Mouse (Mus musculus) CH12.LX (cell line): ENCODE results near the gene Cyp4b1. TPM values are rescaled to one million over a fixed set of nuclear protein-coding genes. Genes with fewer than 3 reads are reported as not detected.
"Not testable (repeated sequence)": the region's sequence is repeated elsewhere in the genome, so short reads cannot be mapped to it uniquely, and the experiment has no call there.

Source experiments
- DNase-seq: peaks from one replicate; pipeline ENCODE4 v3.0.0-alpha.2; 2013; ENCODE audit errors: extremely low read depth
- H3K27ac ChIP-seq: 2 replicates; pipeline ENCODE4 v1.5.1; 2012; ENCODE audit warnings: low read depth, mild to moderate bottlenecking, control low read depth, moderate library complexity; ENCODE audit not compliant: insufficient read depth
- H3K27me3 ChIP-seq: replicated peaks from 2 replicates; pipeline ENCODE3; 2012; ENCODE audit warnings: inconsistent platforms
- H3K36me3 ChIP-seq, 2 experiments: replicated peaks in 1 of 2; 2 replicates each; pipeline versions ENCODE3 to v1.6.1; 2012; ENCODE audit warnings: inconsistent platforms in 1 of 2, low read length in 1 of 2, mild to moderate bottlenecking in 1 of 2, mixed read lengths in 1 of 2, moderate library complexity in 1 of 2; ENCODE audit not compliant: control insufficient read depth in 1 of 2, insufficient read depth in 1 of 2
- H3K4me1 ChIP-seq, 2 experiments: 2 replicates each; pipeline ENCODE4 v1.6.1; 2012; ENCODE audit warnings: inconsistent platforms in 1 of 2, moderate library complexity in 1 of 2; ENCODE audit not compliant: insufficient read depth in 2 of 2, control insufficient read depth in 1 of 2
- H3K4me2 ChIP-seq: 2 replicates; pipeline ENCODE4 v1.6.1; 2012; ENCODE audit warnings: low read depth, mild to moderate bottlenecking, control low read depth; ENCODE audit not compliant: poor library complexity, insufficient read depth, severe bottlenecking
- H3K4me3 ChIP-seq, 3 experiments: fragments of 150-350 bp in 1 of 3; sonication (generic) in 1 of 3; replicated peaks in 1 of 3; 2 replicates each; pipeline versions ENCODE3 to v1.5.1; 2011 to 2012; ENCODE audit warnings: low read depth in 2 of 3, low read length in 2 of 3, mild to moderate bottlenecking in 2 of 3, moderate library complexity in 2 of 3, control low read depth in 1 of 3, improper control_type of control experiment in 1 of 3, inconsistent platforms in 1 of 3, mixed read lengths in 1 of 3; ENCODE audit not compliant: poor library complexity in 1 of 3
- H3K79me2 ChIP-seq: replicated peaks from 2 replicates; pipeline ENCODE4 v1.6.1; 2012; ENCODE audit warnings: mild to moderate bottlenecking, moderate library complexity; ENCODE audit not compliant: control insufficient read depth, poor library complexity, insufficient read depth, severe bottlenecking; ENCODE audit errors: extremely low read depth
- H3K9ac ChIP-seq: 2 replicates; pipeline ENCODE4 v1.6.1; 2012; ENCODE audit warnings: low read depth, mild to moderate bottlenecking, control low read depth, moderate library complexity; ENCODE audit not compliant: insufficient read depth
- H3K9me3 ChIP-seq: replicated peaks from 2 replicates; pipeline ENCODE3; 2012; ENCODE audit warnings: low read length, inconsistent platforms, mixed read lengths
- CTCF ChIP-seq, 2 experiments: IDR thresholded peaks in 1 of 2; conservative IDR thresholded peaks in 1 of 2; 2 replicates each; pipeline ENCODE4 v1.5.1; 2011 to 2012; ENCODE audit warnings: low read depth in 2 of 2, low read length in 2 of 2, improper control_type of control experiment in 1 of 2, inconsistent platforms in 1 of 2, mild to moderate bottlenecking in 1 of 2, moderate library complexity in 1 of 2
- E2F4 ChIP-seq: IDR thresholded peaks from 2 replicates; pipeline ENCODE4 v1.6.1; 2011; ENCODE audit warnings: low read depth, low read length, improper control_type of control experiment; ENCODE audit not compliant: insufficient replicate concordance
- JUN ChIP-seq: IDR thresholded peaks from 2 replicates; pipeline ENCODE4 v1.6.1; 2011; ENCODE audit warnings: low read depth, mild to moderate bottlenecking, low read length, improper control_type of control experiment, moderate library complexity; ENCODE audit not compliant: insufficient read depth
- JUND ChIP-seq: conservative IDR thresholded peaks from 2 replicates; pipeline ENCODE4 v1.6.1; 2011; ENCODE audit warnings: low read depth, low read length, improper control_type of control experiment
- MAFK ChIP-seq: IDR thresholded peaks from 2 replicates; pipeline ENCODE4 v1.6.1; 2011; ENCODE audit warnings: low read length, improper control_type of control experiment; ENCODE audit not compliant: insufficient replicate concordance
- NRF1 ChIP-seq: IDR thresholded peaks from 2 replicates; pipeline ENCODE4 v1.6.1; 2014; ENCODE audit warnings: low read depth, mild to moderate bottlenecking, inconsistent platforms, low read length, improper control_type of control experiment, moderate library complexity
- SIN3A ChIP-seq: IDR thresholded peaks from 2 replicates; pipeline ENCODE4 v1.6.1; 2012; ENCODE audit warnings: low read length, improper control_type of control experiment, inconsistent platforms
- SMC3 ChIP-seq: IDR thresholded peaks from 2 replicates; pipeline ENCODE4 v1.6.1; 2011; ENCODE audit warnings: low read depth, low read length, improper control_type of control experiment
- USF1 ChIP-seq: IDR thresholded peaks from 2 replicates; pipeline ENCODE4 v1.6.1; 2014; ENCODE audit warnings: low read depth, mild to moderate bottlenecking, inconsistent platforms, low read length, improper control_type of control experiment
- ZNF384 ChIP-seq: IDR thresholded peaks from 2 replicates; pipeline ENCODE4 v1.6.1; 2012; ENCODE audit warnings: low read depth, low read length, improper control_type of control experiment, inconsistent platforms
- dilution Hi-C: fragments of 300-500 bp; cut with MboI; formaldehyde crosslinking; loops from 2 replicates; pipeline ENCODE4 v1.14.3; 2020; ENCODE audit warnings: low sequenced_read_pairs; ENCODE audit not compliant: extremely low pct_unique_long_range_greater_than_20kb, extremely low pct_ligation_motif_present
- in situ Hi-C: fragments of 300-500 bp; cut with MboI; formaldehyde crosslinking; loops from 3 replicates; pipeline ENCODE4 v1.14.3; 2019; ENCODE audit warnings: low sequenced_read_pairs, low pct_ligation_motif_present, low pct_unique_long_range_greater_than_20kb, mixed read lengths
- polyA plus RNA-seq: library from polyadenylated mRNA; unstranded; fragments of >175 nt; gene quantifications from 2 replicates; pipeline ENCODE4 v1.2.1, GENCODE M21; 2012; ENCODE audit warnings: low read depth; ENCODE audit not compliant: insufficient read length
- total RNA-seq, 2 experiments: library from RNA; depleted of rRNA; stranded (reverse); fragments of 300-350 nt in 1 of 2; fragments of >200 nt in 1 of 2; gene quantifications; 2 replicates each; pipeline ENCODE4 v1.2.3; 2012 to 2014

Gene Cyp4b1
- total and polyA plus RNA-seq, 3 experiments: not detected

DNA sequence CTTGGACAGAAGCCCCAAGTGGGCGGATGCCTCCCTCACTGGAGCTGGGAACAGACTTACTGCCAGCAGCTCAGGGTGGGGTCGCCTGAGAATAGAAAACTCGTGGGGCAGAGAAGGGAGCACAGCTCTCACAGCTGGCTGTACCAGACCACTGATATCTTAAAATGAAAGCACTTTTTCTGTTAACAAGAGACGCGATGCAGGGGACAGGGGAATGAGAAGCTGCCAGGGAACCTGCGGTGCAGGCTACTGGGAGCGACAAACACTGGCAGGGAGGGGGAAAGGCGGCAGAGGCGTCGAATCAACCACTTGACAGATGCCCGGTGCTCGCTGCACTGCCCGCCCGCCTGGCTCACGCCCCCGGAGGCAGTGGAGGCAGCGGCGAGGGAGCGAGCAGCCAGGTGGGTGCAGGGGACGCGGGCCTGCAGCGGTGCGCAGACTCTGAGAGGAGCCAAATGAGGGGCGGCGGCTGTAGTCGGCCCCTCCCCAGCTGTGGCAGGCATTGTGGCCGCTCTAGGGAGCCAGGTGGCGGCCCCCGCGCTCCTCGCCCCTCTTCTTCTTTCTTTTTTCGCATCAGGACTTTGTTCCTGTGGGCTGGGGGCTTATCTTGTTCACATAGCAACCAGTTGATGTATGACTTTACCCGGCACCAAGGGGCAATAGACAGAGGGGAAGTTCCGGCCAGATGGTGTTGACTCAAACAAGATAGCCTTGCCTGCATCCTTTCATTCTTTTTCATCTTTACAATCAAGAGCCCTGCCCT, 9.8 kb upstream of the Cyp4b1 start:
- Histone ChIP-seq H3K27me3 (peaks cover 38% of the 10 kb centered on the region), H3K4me1 (peaks cover 0 to 5% of the 10 kb centered on the region in 2 experiments; a peak in 1 of 4 replicates), H3K36me3 (no peaks in the 10 kb centered on the region), H3K79me2 (no peaks in the 10 kb centered on the region), H3K4me3 (peak overlapping the region in 1 of 3 experiments; percentile 54), H3K9me3 (no peaks in the 10 kb centered on the region), H3K4me2 (peak overlapping the region; percentile 76), H3K27ac (no peak overlapping the region), H3K9ac (no peak overlapping the region)
- DNase-seq: no peak
- in situ Hi-C loops: no loop called here
- dilution Hi-C loops: no loop called here
- TF ChIP-seq JUN (no peak), NRF1 (peak; percentile 40; the same call in 1 of the 2 replicates)

- H3K27ac ChIP-seq: not testable (repeated sequence)
Measured at GRCm38 (mm10) chr4:115656535-115656922, 9.0 kb upstream of the Cyp4b1 start.

DNA sequence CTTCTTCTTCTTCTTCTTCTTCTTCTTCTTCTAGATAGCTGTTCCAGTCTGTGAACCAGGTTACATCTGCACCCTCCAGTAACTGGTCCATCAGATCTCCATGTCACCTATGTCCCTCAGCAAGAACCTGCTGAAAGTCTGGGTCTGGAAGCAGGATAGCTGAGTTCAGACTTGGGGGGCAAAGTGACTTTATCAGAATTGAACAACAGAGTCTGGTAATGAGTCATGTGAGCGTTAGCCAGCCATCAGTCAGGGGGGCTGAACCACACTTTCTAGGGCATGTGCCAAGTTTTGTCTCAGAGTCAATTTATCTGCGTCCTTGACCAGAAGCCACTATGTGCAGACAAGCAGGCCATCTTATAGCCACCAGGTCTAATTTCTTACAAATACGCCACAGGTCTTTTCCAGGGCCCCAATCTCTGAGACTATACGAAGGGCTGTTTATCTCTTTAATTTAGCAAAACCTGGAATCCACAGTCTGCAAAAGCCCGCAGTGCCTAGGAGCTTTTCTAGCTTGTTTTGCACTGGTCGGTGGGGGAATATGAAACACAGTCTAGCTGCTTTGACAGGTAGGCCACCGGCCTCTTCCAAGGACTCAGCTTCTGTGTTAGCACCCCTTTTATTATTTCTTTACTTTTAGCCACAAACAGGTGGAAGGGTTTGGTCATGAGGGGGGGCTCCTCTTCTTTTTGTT, 8.5 kb upstream of the Cyp4b1 start:
- H3K9me3 ChIP-seq, DNase-seq, H3K79me2 ChIP-seq, H3K4me1 ChIP-seq, H3K27ac ChIP-seq, in situ Hi-C loops, H3K4me3 ChIP-seq, dilution Hi-C loops, H3K4me2 ChIP-seq, H3K9ac ChIP-seq, H3K36me3 ChIP-seq: not testable (repeated sequence)
- H3K27me3 ChIP-seq: peaks cover 37% of the 10 kb centered on the region

More at GRCm38 (mm10) chr4:115656535-115656922, 9.0 kb upstream of the Cyp4b1 start:
- H3K36me3 ChIP-seq, H3K4me1 ChIP-seq, H3K79me2 ChIP-seq, H3K4me2 ChIP-seq, H3K9me3 ChIP-seq, dilution Hi-C loops, H3K4me3 ChIP-seq, in situ Hi-C loops, H3K9ac ChIP-seq, DNase-seq: not testable (repeated sequence)
- H3K27me3 ChIP-seq: peaks cover 35% of the 10 kb centered on the region

DNA sequence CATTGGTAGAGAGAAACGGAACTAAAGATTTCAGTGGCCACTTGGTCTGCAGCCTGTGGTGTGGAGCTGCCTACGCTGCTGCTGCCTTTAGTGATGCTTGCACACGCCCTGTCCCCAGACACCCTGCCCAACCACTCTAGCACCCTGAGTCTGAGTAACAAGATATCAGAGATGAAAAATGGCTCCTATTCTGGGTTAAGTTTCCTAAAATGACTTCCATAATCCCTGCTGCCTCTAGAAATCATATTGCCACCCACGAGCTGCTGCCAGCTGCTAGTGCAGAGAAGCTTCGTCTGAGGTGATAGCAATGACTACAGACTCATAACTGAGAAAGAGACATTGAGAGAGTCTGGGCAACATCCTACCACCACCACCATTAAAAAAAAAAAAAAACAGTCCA, 3.3 kb upstream of the Cyp4b1 start:
- H3K4me2 ChIP-seq: no peak overlapping the region
- no peak for DNase-seq
- TF ChIP-seq ZNF384 (no peak), USF1 (no peak), E2F4 (no peak), SMC3 (no peak), SIN3A (no peak), MAFK (no peak), JUND (no peak), CTCF (conservative IDR thresholded peaks at IDR 0.05 in 1 of 2, IDR thresholded peaks at IDR 0.05 in 1 of 2; ENCODE audit: low read depth in 2 of 2, low read length in 2 of 2) (no peak)
- no peaks in the 10 kb centered on the region; a peak in 1 of 4 replicates for H3K4me1 ChIP-seq
- no peak overlapping the region for H3K4me3 ChIP-seq
- H3K27me3 ChIP-seq: peaks cover 48% of the 10 kb centered on the region
- H3K9me3 ChIP-seq: no peaks in the 10 kb centered on the region
- in situ Hi-C loops (no loop called here), dilution Hi-C loops (no loop called here)
- no peaks in the 10 kb centered on the region for H3K79me2 ChIP-seq
- H3K27ac ChIP-seq: no peak overlapping the region
- H3K9ac ChIP-seq: no peak overlapping the region
- no peaks in the 10 kb centered on the region for H3K36me3 ChIP-seq
